Mouse (Mus musculus): ENCODE data around the gene Frem3.
A peak's percentile ranks its signal among the peaks of the same experiment; 100 is the strongest.

Frem3 gene

GRCm38 (mm10) chr8:80710670-80711400 is 100.0 kb downstream of the Frem3 start:
- no peak for DNase-seq

DNA sequence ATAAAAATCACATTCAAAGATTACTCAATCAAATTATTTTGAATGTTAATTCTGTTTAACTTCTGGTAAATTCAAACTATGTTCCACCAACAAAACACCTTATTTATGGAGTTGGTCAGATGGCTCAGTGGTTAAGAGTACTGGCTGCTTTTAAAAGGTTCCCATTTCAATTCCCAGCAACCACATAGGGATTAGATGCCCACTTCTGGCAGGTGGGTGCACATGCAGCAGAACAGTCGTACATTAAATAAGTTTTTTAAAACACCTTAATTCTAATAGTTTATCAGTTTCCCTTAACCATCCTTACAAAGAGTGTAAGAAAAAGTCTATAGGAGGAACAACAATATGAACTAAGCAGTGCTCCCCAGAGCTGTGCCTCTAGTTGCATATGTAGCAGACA is 103.6 kb downstream of the Frem3 start:
- no peak for DNase-seq

- DNase-seq, result no peak
Observed at GRCm38 (mm10) chr8:80732326-80732725, 121.4 kb downstream of the Frem3 start.

DNA sequence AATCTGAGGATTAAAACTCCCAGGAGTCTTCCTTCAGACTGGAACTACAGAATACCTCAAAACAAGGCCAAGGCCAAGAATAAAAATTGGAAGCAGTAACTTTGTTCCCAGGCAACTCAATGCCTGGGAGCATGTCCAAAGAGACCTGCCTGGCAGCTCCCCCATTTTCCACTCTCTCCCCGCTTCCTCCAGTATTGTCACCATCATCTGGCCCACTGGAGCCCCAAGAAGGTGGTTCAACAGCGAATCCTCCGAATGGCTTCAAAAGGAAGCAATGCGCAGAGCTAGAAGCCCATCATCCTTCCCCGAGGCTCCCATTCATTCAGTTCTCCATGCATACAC is 127.1 kb downstream of the Frem3 start:
- DNase-seq, result peak in 1 of 2 experiments; percentile 10

- peak; percentile 21 to 26 for DNase-seq
Observed at GRCm38 (mm10) chr8:80738388-80739154, 127.7 kb downstream of the Frem3 start.

GRCm38 (mm10) chr8:80739155-80739924 is 128.5 kb downstream of the Frem3 start, which contains the start of gene Smarca5:
Gene Smarca5 (minus strand): TSS chr8:80739497.
- DNase-seq, result peak; percentile 96

DNA sequence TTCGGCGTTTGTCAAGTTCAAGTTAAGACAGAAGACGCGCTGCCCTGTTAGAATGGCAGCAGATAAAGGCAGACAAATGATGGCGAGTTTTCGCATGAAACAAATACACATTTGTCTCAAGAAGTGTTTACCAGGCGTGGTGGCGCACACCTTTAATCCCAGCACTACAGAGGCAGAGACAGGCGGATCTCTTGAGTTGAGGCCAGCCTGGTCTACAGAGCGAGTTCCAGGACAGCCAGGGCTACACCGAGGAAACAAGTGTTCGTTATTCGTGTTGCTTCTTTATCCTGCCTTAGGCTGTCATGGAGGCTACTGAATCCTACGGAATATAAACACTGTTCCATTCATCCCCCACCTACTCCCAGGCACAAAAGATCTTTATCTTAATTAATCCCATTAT is 129.1 kb downstream of the Frem3 start:
- no peak for DNase-seq
